Mouse (Mus musculus) adrenal gland, adult 2 months (tissue): ENCODE data around the gene P2rx2. TPM values are rescaled to one million over a fixed set of nuclear protein-coding genes. Genes with fewer than 3 reads are reported as not detected.
A peak's percentile ranks its signal among the peaks of the same experiment; 100 is the strongest.

Experiments
- DNase-seq: peaks from one replicate; pipeline ENCODE4 v3.0.0; 2021
- long read RNA-seq: library from polyadenylated mRNA; stranded (forward); transcript quantifications from one replicate; pipeline ENCODE4 v2.0.0, GENCODE M21; 2021
- polyA plus RNA-seq: library from polyadenylated mRNA; depleted of rRNA; stranded (reverse); fragments of >200 nt; gene quantifications from 2 replicates; pipeline ENCODE4 v1.2.3, GENCODE M21; 2012; rRNA removed
- total RNA-seq, 2 experiments: library from RNA; stranded (reverse); gene quantifications; 2 replicates each; pipeline ENCODE4 v1.2.3; 2021

The P2rx2 gene
- total RNA-seq (under 1 TPM; 0.23 to 0.38 TPM), polyA plus RNA-seq (0.18 and 0.58 TPM in 2 replicates)
- long read RNA-seq: 0 reads

GRCm38 (mm10) chr5:110342648-110343284 lies at the start of gene P2rx2:
Gene P2rx2 (minus strand): TSS chr5:110343212.
- peak; percentile 75 for DNase-seq

DNA sequence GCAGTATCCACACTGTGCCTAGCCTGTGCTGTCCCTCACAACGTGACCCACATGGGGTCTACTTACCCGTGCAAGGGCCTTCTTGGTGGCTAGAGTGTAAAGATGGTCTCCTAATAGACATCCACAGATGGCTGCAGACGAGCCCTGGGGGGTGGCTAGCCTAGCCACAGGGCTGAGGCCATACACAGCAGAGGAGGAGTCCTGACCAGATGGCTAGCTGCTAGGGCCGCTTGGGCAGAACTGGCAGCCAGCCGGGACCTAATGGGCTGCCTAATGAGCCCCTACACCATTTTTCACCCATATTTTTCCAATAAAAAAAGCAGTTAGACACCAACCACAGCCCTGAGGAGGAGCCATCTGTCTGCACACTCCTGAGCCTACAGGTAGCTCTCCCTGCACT lies 49.7 kb upstream of the P2rx2 start:
- no peak for DNase-seq

- no peak for DNase-seq
Measured at GRCm38 (mm10) chr5:110390631-110391030, 47.6 kb upstream of the P2rx2 start.

DNA sequence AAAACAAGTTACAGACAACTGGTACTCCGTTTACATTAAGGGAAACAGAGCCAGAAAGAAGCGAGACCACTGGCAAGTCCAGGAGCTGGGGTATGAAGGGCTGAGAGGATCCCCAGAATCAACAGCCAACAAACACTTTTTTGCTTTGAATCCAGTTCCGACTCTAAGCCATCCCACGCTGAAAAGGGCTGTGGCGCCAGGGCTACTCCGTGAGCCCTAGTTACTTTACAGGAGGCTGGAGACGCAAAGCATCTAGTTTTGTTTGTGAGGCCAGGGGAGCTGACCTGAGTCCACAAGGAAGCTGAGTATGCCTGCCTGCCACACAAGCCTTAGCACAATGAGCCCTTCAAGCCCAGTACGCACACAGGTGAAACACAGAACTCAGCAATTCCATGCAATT lies 44.3 kb upstream of the P2rx2 start:
- no peak for DNase-seq

DNA sequence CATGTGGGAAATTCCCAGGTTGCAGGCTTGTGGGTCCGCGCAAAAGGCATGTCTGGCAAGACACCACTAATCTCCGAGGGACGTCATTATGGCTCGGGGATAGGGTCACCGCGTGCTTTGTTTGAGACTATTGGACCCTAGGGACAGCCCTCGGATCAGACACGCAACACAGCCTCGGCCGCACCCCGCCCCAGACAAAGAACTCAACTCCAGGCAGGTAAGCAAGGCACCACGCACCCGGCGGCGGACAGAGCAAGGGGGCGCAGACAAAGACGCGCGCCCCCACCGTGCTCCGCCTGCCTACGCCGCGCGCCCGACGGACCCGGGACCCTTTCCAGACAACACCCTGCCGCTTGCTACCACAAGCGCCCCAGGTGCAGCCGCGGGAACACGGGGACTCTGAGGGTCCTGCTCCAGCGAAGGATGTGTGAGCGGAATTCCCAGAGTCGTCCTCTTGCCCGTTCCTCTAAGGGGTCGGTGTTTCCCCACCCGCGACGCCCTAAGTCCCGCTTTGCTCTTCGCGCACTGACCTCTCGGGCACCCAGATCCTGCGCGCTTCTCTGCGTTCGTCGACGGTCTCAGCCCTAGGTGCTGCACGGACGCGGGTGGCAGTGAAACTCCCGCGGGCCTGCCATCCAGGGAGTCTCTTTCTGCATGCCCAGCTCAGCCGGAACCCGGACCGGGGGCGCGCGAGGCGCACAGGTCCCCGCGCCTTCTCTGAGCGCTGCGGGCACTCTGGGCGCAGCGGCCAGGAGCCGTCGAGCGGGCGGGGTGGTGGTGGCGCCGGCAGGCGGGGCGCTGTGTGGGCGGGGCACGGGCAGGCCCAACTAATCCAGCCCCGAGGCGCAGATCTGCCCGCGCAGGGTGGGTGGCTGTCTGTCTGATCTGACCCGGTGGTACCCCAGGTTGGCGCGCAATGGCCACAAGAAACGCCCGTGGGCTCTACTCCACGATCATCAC lies 43.6 kb upstream of the P2rx2 start:
- peak; percentile 88 for DNase-seq

DNA sequence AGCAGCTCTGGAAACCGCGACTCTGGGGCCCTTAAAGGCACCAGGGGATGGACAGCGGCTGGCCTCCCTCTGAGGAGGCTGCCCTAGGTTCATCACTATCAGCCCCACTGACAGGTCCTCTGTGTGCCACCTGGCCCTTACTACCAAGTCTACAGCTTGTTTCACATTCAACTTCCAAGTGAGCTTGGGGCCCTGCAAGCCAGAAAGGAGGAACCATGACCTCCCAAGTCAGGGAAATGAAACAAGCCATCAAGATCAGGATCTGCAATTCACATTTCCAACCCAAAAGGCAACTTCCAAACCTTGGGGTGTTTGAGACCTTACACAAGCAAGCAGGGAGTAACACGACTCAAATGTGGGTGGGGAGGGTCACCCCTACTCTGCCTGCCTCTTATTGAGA lies 42.3 kb upstream of the P2rx2 start:
- no peak for DNase-seq

DNA sequence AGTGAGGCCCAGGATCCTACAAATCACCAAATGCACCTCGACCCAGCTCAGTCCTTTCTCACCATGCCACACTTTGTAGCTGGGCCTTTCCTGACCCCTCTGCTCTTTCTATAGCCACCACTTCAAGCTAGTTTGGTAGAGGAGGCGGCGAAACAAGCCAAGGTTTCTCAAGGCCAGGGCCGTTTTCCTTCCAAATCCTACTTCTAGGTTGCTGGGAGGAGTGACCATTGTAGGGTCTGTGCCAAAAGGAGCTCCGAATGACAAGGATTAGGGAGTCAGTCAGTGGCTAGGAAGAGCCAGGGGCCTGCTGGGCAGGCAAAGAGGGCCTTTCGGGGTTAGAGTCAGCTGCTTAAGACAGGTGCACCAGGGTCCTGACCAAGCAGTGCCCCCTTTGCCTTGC lies 41.5 kb upstream of the P2rx2 start:
- peak; percentile 52 for DNase-seq

DNA sequence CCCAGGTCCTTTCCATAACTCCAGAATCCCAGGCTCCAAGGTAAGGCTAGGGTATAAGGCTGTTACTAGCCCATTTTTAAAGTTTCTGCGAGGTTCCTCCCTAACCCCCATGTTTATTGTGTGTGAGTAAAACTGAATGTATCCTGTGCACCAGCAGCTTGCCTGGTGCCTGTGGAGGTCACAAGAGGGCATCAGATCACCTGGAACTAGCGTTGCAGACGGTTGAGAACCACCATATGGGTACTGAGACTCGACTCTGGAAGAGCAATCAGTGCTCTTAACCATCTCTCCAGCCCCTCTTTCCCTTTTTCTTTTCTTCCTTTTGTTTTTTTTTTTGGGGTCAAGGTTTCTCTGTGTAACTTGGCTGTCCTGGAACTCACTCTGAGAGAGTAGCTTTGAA lies 36.8 kb upstream of the P2rx2 start:
- no peak for DNase-seq

GRCm38 (mm10) chr5:110379086-110379485 lies 36.1 kb upstream of the P2rx2 start:
- DNase-seq: no peak

DNA sequence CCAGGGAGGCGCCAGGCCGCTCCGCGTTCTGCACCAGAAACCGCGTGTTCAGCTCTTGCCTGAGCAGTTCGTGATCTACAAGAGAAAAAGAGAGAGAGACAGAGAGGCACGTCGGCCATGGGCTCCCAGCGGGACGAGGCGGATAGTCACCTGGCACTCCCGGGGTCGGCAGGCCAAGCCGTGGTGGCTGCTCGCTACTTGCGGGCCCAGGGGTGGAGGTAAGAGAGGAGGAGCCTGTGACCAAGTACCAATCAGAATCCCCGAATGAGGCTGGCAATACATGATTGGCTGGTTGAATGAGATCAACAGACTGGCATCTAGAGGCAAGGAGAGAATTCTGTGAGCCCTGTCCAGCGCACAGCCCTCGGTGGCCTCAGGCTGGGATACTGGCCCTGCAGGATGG lies 35.2 kb upstream of the P2rx2 start:
- no peak for DNase-seq

DNA sequence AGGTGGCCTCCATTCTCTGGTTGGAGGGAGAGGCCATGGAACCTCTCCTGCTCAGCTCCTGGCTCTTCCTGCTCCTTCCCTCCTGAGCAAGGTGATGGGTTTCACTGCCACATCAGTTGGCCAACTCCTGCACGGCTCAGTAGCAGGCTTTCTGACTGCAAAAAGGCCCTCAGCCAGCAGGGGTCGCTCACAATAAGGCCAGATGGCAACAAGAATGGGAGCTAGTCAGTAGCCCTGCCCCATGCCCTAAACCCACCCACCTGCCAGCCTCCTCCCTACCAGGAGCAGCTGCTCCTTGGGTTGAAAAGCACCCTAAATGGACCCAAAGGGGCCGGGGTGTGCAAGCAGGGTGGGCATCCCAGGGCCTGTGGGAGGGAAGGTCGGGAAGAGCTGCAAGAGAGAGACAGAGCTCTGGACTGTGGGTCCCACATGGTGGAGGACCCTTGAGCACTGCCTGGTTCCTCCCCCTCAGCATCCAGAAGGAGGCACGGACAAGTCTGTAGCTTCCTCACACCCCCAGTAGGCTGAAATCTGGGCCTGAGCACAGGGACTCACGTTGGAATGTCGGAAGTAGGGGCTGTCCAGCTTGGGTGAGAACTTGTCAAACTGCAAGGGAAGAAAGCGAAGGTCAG lies 33.9 kb upstream of the P2rx2 start:
- DNase-seq: peak; percentile 71

DNA sequence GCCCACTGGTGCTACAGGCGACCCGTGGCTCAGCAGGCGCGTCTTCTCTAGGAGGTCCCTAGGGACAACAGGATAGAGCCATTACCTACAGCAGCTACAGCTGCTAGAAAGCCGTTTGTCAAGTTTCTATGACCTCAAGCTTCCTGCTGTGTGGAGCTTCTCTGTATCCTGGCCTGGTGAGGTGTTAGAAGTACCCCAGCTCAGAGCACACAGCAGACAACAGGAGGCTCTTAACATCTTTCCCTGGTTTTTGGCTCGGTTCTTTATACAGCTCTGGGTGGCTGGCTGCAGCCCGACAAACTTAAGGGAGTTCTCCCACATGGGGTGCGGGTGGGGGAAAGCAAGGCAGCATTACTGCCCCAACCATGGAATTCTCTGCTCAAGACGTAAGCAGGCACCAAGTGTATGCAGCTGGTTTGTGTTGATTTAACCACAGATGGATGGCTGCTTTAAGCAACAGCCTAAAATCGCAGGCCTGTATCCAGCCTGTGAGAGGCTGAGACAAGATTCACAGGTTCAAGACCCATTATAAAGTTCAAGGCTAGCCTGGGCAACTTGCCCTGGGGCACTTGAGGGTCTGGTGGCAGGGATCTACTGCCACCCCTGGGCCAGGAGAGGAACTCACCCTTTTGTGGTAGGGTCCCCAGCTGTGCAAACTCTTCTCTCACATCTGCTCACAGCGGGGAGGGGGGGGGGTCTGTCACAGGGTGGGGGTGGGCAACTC lies 21.0 kb upstream of the P2rx2 start:
- peak; percentile 58 for DNase-seq

- peak; percentile 90 for DNase-seq
Measured at GRCm38 (mm10) chr5:110363179-110363821, 20.3 kb upstream of the P2rx2 start.

- no peak for DNase-seq
Measured at GRCm38 (mm10) chr5:110362813-110363178, 19.8 kb upstream of the P2rx2 start.

GRCm38 (mm10) chr5:110361465-110361864 lies 18.5 kb upstream of the P2rx2 start:
- DNase-seq: peak; percentile 63

GRCm38 (mm10) chr5:110357531-110358179 lies 14.6 kb upstream of the P2rx2 start:
- DNase-seq: peak; percentile 78

- peak; percentile 45 for DNase-seq
Measured at GRCm38 (mm10) chr5:110354716-110355115, 11.7 kb upstream of the P2rx2 start.

DNA sequence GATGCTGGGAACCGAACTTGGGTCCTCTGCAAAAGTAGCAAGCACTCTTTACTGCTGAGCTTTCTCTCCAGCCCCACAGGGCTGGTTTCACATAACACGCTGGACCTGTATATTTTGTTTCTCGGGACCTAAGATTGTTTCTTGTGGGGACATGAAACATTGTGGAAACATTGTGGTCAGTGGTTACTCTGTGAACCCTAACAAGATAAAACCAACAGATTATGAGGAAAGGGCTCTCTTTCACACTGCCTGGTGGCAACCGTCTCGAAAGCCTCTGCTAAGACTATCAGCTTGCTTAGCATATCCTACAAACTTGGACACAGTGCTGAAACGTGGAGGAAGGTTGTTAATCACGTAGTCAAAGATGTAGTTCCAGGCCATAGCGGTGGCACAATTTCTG lies 4.0 kb upstream of the P2rx2 start:
- no peak for DNase-seq

DNA sequence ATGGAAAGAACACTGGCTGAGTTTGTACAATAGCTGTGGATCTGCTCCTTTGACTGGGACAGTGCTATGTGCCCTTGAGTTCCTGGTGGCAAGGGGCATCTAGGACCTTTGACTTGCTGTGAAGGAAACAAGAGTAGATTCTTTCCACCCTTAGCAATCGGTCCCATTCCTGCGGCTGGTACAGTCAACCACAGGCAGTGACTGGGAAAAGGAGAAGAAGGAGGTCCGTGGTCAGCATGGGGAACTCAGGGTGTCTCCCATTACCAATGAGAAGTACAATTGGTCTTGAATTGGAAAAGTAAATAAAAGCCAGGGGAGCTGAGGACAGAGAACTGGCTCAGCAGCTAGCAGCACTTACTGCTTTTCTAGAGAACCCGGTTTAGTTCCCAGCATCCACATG lies 2.5 kb upstream of the P2rx2 start:
- DNase-seq: no peak

DNA sequence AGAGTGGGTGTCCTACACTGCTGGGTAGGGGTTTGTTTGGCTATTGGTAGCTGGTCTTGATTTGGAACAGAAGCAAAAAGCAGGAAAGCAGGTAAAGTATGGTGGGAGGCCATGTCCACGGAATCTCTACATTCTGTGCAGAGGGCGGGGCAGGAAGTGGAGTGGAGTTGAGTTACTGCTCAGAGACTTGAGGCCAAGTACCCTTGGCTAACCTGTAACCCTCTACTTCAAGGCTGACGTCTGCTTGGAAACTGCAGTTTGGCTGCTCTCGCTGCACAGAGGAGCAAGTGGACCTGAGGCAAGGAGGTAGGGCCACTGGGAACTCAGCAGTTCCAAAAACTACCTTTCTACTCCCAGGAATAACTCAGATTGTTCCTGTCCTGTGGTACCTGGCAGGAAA lies 1.5 kb upstream of the P2rx2 start, which contains the start of gene Lrcol1:
Gene Lrcol1, plus strand, starts transcription at position 207 of the 400 bp plus-strand sequence.
- no peak for DNase-seq

GRCm38 (mm10) chr5:110338792-110339191 lies 4.2 kb downstream of the P2rx2 start:
- no peak for DNase-seq
